ENCODE assay signal across 8 mouse cellular contexts in genomic region chr2:152729636-152730020, GRCm38 (mm10). TPM values are rescaled to one million over a fixed set of nuclear protein-coding genes. Genes with fewer than 3 reads are reported as not detected.
DNase-seq lines count a peak whose midpoint lies in the region; ATAC-seq lines count a peak whose summit lies in the region.

No protein-coding gene starts in this region.

- no peaks in the 10 kb centered on the region for H3K9me3 ChIP-seq in heart, embryonic 12.5 days (replicated peaks)
- no peaks in the 10 kb centered on the region for H3K9me3 ChIP-seq in kidney, embryonic 16.5 days (ENCODE audit: low read length)

- H3K36me3 ChIP-seq in heart, embryonic 12.5 days = no peaks in the 10 kb centered on the region
- H3K36me3 ChIP-seq in kidney, embryonic 16.5 days (ENCODE audit: insufficient read depth, low read length) = no peaks in the 10 kb centered on the region

- no peaks in the 10 kb centered on the region for H3K27me3 ChIP-seq in heart, embryonic 12.5 days (replicated peaks)
- no peaks in the 10 kb centered on the region for H3K27me3 ChIP-seq in kidney, embryonic 16.5 days (ENCODE audit: insufficient read depth, low read length)

- peak overlapping the region; percentile 11; the same call in 1 of the 2 replicates for H3K4me2 ChIP-seq in heart, embryonic 12.5 days
- H3K4me2 ChIP-seq in kidney, embryonic 16.5 days (replicated peaks; ENCODE audit: low read depth, low read length) = no peak overlapping the region

- peak overlapping the region; percentile 84 for H3K27ac ChIP-seq in heart, embryonic 12.5 days (ENCODE audit: poor library complexity, severe bottlenecking)
- H3K27ac ChIP-seq in kidney, embryonic 16.5 days (ENCODE audit: low read length) = peak overlapping the region; percentile 54

- H3K4me1 ChIP-seq in heart, embryonic 12.5 days (replicated peaks) = peaks cover 60% of the 10 kb centered on the region
- peaks cover 64% of the 10 kb centered on the region for H3K4me1 ChIP-seq in kidney, embryonic 16.5 days (ENCODE audit: insufficient read depth, low read length)

- ATAC-seq in heart, embryonic 12.5 days (ENCODE audit: insufficient number of reproducible peaks, low FRiP score) = peak; percentile 85
- peak; percentile 70 for ATAC-seq in kidney, embryonic 16.5 days (ENCODE audit: low FRiP score, low TSS enrichment)

- H3K9ac ChIP-seq in heart, embryonic 12.5 days = peak overlapping the region; percentile 41; the same call in 1 of the 2 replicates
- peak overlapping the region; percentile 42 for H3K9ac ChIP-seq in kidney, embryonic 16.5 days (replicated peaks; ENCODE audit: low read length)

- WGBS in heart, embryonic 12.5 days = 17% methylated on average over 7 of the region's 7 CpGs
- 20% methylated on average over 7 of the region's 7 CpGs for WGBS in kidney, embryonic 16.5 days

- DNase-seq in urinary bladder, postnatal 4 days (ENCODE audit: low spot score in 2 of 2) = peak; percentile 77 to 85
- DNase-seq in urinary bladder, postnatal 10 days (ENCODE audit: low spot score) = no peak
- DNase-seq in lung, postnatal 25 days (ENCODE audit: low spot score) = peak; percentile 54
- DNase-seq in yolk sac, embryonic 10.5 days (ENCODE audit: low spot score) = peak; percentile 78
- DNase-seq in left cerebral cortex, adult 18-20 months (ENCODE audit: low spot score in 2 of 2) = no peak
- no peak for DNase-seq in cerebellum, adult 11-12 months

- no peak overlapping the region for H3K4me3 ChIP-seq in heart, embryonic 12.5 days
- no peak overlapping the region for H3K4me3 ChIP-seq in kidney, embryonic 16.5 days (ENCODE audit: low read length)

RNA-seq across cellular contexts. Expression of gene Id1, which starts 6.4 kb away (rescaled TPM):
- 87.7 and 90.9 TPM in 2 replicates for polyA plus RNA-seq in heart, embryonic 12.5 days (2016; fragmentation: Nextera tagmentation; extraction: Ambion mirVana)
- 139 and 151 TPM in 2 replicates for polyA plus RNA-seq in kidney, embryonic 16.5 days (2015; fragmentation: Nextera tagmentation; extraction: Ambion mirVana)
- total RNA-seq in left cerebral cortex, adult 18-20 months (2021) = 10 to 100 TPM; 20.6 to 27.2 TPM

RNA-seq across cellular contexts. Expression of gene Cox4i2, which starts 24.3 kb away (rescaled TPM):
- 18.9 and 20.8 TPM in 2 replicates for polyA plus RNA-seq in heart, embryonic 12.5 days (2016; fragmentation: Nextera tagmentation; extraction: Ambion mirVana)
- 19.6 and 22.1 TPM in 2 replicates for polyA plus RNA-seq in kidney, embryonic 16.5 days (2015; fragmentation: Nextera tagmentation; extraction: Ambion mirVana)
- 1 to 10 TPM; 2.7 to 2.8 TPM for total RNA-seq in left cerebral cortex, adult 18-20 months (2021)

RNA-seq across cellular contexts. Expression of gene Mcts2, which starts 42.8 kb away (rescaled TPM):
- polyA plus RNA-seq in heart, embryonic 12.5 days (2016; fragmentation: Nextera tagmentation; extraction: Ambion mirVana) = 23.1 and 25.2 TPM in 2 replicates
- polyA plus RNA-seq in kidney, embryonic 16.5 days (2015; fragmentation: Nextera tagmentation; extraction: Ambion mirVana) = 27.6 and 28.0 TPM in 2 replicates
- total RNA-seq in left cerebral cortex, adult 18-20 months (2021) = 10 to 100 TPM; 14.1 to 17.5 TPM

Comparison
In these comparisons a context has a peak if more than half of its experiments do, and no peak if none do; other contexts are left out.
1. DNase-seq: peak in urinary bladder, postnatal 4 days (2 of 2), lung, postnatal 25 days (single experiment) and yolk sac, embryonic 10.5 days (single experiment); none in urinary bladder, postnatal 10 days (single experiment), left cerebral cortex, adult 18-20 months (0 of 2) and cerebellum, adult 11-12 months (single experiment).